19 mouse cellular contexts compared by ENCODE assay signal in the genomic region with DNA sequence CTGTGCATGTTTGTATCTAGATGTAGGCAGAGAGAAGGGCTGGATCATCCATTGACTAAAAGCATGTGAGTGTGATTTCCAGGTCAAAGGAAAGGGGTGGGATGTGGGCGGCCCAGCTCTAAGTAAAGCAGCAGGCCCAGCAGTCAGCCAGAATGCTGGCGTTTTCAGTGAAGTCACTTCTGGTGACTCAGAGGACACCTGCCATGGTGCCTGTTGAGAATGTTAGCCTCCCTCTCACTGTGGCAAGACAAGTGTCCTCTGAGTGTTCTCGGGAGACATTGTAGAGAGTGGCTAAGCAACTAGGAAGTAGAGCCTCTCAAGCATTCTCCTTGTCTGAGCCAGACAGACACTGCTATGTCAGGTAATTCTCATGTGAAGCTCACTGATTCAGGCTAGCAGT.
DNase-seq lines count a peak whose midpoint lies in the region; TF ChIP-seq lines count a peak whose summit lies in the region.
"Had no signal": no experiment of that assay in that cellular context is flagged by ENCODE, and none has a peak within 500 bp of the region (broad histone marks: within the 10 kb centered on the region; RNA-seq: fewer than 3 reads in every experiment).

No protein-coding gene starts in this region.

- peaks cover 8% of the 10 kb centered on the region for H3K36me3 ChIP-seq in myocyte (ENCODE audit: control insufficient read depth, insufficient read depth)

- TF ChIP-seq POLR2A in myocyte (IDR thresholded peaks at IDR 0.05; ENCODE audit: insufficient read length, low read depth) = no peak

- H3K79me2 ChIP-seq in myocyte (ENCODE audit: control insufficient read depth, insufficient read depth) = no peaks in the 10 kb centered on the region

- H3ac ChIP-seq in myocyte (ENCODE audit: control insufficient read depth, insufficient read length) = no peak overlapping the region

- H3K4me2 ChIP-seq in myocyte (ENCODE audit: low read depth) = no peak overlapping the region
- H3K4me2 ChIP-seq: forebrain, embryonic 13.5 days; heart, embryonic 12.5 days; midbrain, embryonic 13.5 days had no signal

- DNase-seq in frontal cortex, adult 2 months (ENCODE audit: extremely low spot score in 1 of 2, low spot score in 1 of 2) = peak; percentile 28 to 67
- DNase-seq in frontal cortex, postnatal 25 days (ENCODE audit: low spot score in 2 of 2) = no peak
- peak; percentile 19 to 24 for DNase-seq in left cerebral cortex, postnatal 14 days (ENCODE audit: low spot score in 2 of 2)
- DNase-seq in left cerebral cortex, postnatal 10 days (ENCODE audit: extremely low spot score in 1 of 2, low spot score in 2 of 2) = no peak
- peak; percentile 44 for DNase-seq in Muller cell, postnatal 12 days (ENCODE audit: inconsistent ontology term)
- DNase-seq in adrenal gland, postnatal 14 days = no peak
- no peak for DNase-seq in cerebellum, adult 9-10 months
- DNase-seq: cerebellum, postnatal 36 days; gastrocnemius, postnatal 25 days; heart, adult 18-20 months; heart, postnatal 10 days; kidney, adult 9 months; kidney, postnatal 14 days; spleen, adult 18-20 months had no signal

- no peak overlapping the region for H3K4me3 ChIP-seq in myocyte
- H3K4me3 ChIP-seq: forebrain, embryonic 13.5 days; heart, embryonic 12.5 days; hindbrain, embryonic 10.5 days; midbrain, embryonic 13.5 days had no signal

- H3K27me3 ChIP-seq in myocyte (ENCODE audit: control insufficient read depth, insufficient read depth, insufficient read length) = no peaks in the 10 kb centered on the region
- H3K27me3 ChIP-seq: forebrain, embryonic 13.5 days; heart, embryonic 12.5 days; midbrain, embryonic 13.5 days had no signal

- intact Hi-C loops in left cerebral cortex, postnatal 14 days (cut with DNase I) = no loop called here
- intact Hi-C loops in left cerebral cortex, postnatal 10 days (cut with DNase I) = no loop called here

TF ChIP-seq in myocyte, 11 proteins besides CTCF, POLR2A, EP300 and RAD21:
- no peak for TF ChIP-seq TCF3 (IDR thresholded peaks at IDR 0.05; ENCODE audit: insufficient read length, low read depth)
- TF ChIP-seq REST (IDR thresholded peaks at IDR 0.05; ENCODE audit: insufficient read depth, insufficient read length) = no peak
- TF ChIP-seq TCF12 (IDR thresholded peaks at IDR 0.05; ENCODE audit: insufficient read depth, poor library complexity, severe bottlenecking) = no peak
- TF ChIP-seq E2F4 (IDR thresholded peaks at IDR 0.05; ENCODE audit: insufficient read depth) = no peak
- TF ChIP-seq POLR2AphosphoS2 (IDR thresholded peaks at IDR 0.05; ENCODE audit: insufficient read length, low read depth) = no peak
- TF ChIP-seq SRF (IDR thresholded peaks at IDR 0.05; ENCODE audit: control insufficient read depth, insufficient read length, low read depth) = no peak
- TF ChIP-seq MYOG (IDR thresholded peaks at IDR 0.05; ENCODE audit: control insufficient read depth in 1 of 3, insufficient read depth in 1 of 3, insufficient read length in 2 of 3, low read depth in 2 of 3) = peak in 1 of 3 experiments; percentile 68
- peak in 2 of 3 experiments; percentile 21 to 79 for TF ChIP-seq MYOD1 (IDR thresholded peaks at IDR 0.05; ENCODE audit: control insufficient read depth in 1 of 3, insufficient read length in 2 of 3, low read depth in 2 of 3)
- no peak for TF ChIP-seq CEBPB (IDR thresholded peaks at IDR 0.05; ENCODE audit: insufficient read depth, poor library complexity, severe bottlenecking)
- no peak for TF ChIP-seq USF1 (IDR thresholded peaks at IDR 0.05; ENCODE audit: low read depth)

Comparison
In these comparisons a context has a peak if more than half of its experiments do, and no peak if none do; other contexts are left out.
1. DNase-seq: peak in frontal cortex, adult 2 months (2 of 2), left cerebral cortex, postnatal 14 days (2 of 2) and Muller cell, postnatal 12 days (single experiment); none in frontal cortex, postnatal 25 days (0 of 2), left cerebral cortex, postnatal 10 days (0 of 2), adrenal gland, postnatal 14 days (single experiment) and cerebellum, adult 9-10 months (single experiment).